Mouse (Mus musculus): ENCODE measurements around the gene Senp7.
"Not testable (repeated sequence)": the region's sequence is repeated elsewhere in the genome, so short reads cannot be mapped to it uniquely, and the experiment has no call there.

Senp7 gene

DNA sequence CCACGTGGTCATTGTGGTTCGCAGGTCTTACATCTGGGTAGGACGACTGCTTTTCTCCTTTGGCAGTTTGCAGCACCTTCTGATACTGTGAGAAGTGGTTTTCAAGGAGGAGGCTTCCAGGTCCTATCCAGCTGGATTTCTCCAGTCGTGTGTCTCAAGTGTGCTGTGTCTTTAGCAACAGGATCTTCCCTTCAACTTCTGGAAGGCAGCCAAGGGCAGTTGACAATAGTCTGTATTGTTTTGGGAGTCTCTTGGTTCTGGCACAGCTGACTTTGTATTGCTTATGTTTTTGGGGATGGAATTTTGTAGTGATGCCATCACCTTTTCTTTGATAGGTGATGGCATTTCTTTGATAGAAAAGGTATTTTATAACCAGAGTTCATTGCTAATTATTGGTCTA lies 86.0 kb downstream of the Senp7 start:
- no peak for DNase-seq (ENCODE audit: low spot score in 2 of 2)

GRCm38 (mm10) chr16:56137672-56138071 lies 89.5 kb downstream of the Senp7 start:
- not testable (repeated sequence) for DNase-seq (ENCODE audit: low spot score in 2 of 2)

- DNase-seq (ENCODE audit: low spot score in 2 of 2) = no peak
Measured at GRCm38 (mm10) chr16:56139921-56140320, 91.8 kb downstream of the Senp7 start.

DNA sequence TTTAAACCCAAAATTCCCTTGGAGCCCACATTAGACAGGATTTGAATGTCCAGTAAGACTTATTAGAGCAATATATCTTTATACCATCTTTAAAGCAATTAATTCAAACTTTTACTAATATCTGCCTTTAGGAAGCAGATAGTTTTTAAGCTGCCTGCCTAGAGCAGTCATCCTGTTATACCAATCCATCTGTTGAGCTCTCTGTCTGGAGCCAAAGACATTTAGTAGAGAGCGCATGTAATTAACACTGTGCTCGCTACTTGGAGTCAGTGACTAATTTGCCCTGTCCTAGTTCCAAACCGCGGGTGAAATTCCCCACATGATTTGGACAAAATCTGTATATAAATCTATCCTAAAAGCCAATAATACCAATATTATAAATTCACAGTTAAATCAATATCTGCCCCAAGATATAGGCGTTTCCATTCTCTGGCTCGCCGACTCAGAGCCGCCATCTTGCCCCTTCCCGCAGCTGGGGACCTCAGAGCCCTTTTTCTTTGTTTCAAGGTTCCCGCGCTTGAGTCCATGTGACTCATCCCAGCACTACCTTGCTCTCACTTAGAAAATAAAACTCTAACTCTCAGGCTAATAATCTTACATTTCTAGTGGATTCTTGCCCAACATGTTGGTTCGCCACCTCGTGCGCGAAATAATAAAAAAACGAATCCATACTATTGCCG lies 96.9 kb downstream of the Senp7 start:
- DNase-seq (ENCODE audit: low spot score in 2 of 2) = no peak

- DNase-seq (ENCODE audit: low spot score in 2 of 2) = no peak
Measured at GRCm38 (mm10) chr16:56147679-56148078, 99.5 kb downstream of the Senp7 start.

- no peak for DNase-seq (ENCODE audit: low spot score in 2 of 2)
Measured at GRCm38 (mm10) chr16:56163466-56163865, 115.3 kb downstream of the Senp7 start.

DNA sequence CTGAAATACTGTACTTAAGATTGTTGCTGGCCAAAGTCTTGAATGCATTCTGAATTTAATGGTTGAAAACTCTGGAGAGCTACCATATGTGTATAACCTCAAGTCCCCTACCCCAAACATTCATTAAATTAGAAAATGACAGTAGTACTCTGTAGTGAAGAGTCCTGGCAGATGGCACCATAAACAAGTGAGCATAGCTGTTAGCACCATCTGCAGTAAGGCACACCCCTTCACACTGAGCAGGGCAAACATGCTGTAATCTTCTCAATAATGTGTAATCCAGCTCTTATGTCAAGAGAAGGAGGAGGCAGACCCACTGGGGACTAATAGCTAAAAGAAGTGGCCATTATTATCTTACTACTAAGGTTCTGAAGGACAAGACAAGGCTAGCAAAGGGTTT lies 122.1 kb downstream of the Senp7 start:
- DNase-seq (ENCODE audit: low spot score in 2 of 2) = no peak

DNA sequence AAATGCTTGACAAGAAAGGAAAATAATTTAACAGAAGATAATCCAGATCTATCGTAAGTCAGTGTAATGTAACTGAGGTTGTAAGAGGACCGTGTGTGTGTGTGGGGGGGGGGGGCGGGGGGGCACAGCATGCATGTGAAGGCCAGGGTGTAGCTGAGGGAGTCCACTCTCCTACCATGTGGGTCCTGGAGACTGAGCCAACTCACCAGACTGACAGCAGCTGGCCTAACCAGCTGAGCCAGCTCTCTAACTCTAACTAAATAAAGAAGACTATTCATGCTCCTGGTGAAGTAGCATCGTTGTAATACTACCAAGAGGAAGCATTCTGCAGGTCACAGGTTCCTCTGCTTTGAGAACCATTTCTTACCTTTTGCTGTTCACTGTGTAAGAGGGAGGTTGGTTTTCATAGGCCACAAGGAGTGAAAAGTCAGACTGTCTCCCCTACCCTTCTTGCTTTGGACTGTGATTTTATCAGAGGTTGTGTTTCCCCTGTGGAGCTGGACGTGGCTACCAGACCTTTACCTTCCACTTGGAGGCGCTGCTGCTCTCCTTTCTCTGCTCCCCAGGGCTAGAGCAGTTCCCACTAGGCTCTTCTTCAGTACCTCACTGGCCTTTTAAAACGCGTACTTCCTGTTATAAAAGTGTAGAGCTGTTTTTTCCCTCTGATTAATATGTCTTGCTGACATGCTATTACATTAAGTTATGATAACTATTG lies 127.9 kb downstream of the Senp7 start:
- DNase-seq (ENCODE audit: low spot score in 2 of 2) = no peak

DNA sequence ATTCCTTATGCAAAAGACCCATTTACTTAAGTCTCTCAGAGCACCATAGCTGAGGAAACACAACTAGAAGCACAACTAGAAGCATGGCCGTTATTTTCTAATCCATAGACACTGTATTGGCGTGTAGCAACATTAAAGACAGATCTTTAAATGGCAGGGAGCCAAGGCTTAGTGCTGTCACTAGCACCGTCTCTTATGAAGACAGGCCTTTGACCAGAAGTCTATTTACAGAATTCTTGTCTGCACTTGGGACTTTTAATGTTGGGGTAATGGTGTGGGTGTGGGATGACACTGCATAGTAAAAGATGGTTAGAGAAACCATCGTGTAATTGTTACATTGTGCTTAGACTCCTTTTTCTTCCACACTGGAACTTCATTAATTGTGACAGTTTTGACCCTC lies 138.7 kb downstream of the Senp7 start:
- no peak for DNase-seq (ENCODE audit: low spot score in 2 of 2)

DNA sequence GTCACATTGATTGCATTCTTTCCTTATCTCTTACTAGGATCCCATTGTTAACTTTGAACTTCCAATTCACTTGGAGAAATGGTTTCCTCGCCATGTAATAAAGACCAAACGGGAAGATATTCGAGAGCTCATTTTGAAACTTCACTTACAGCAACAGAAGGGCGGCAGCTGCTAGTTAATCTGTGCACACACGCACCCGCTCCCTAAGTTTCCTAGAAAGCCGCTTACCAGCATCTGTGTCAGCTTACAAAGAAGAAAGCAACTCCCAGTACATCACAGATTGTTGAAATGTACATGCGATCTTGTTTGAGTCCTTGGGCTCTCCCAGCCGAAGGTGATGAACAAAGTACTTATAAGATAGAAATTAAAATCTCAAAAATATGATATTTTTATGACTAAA lies 140.1 kb downstream of the Senp7 start:
- peak; percentile 70 to 77 for DNase-seq (ENCODE audit: low spot score in 2 of 2)

GRCm38 (mm10) chr16:56204051-56204450 lies 155.9 kb downstream of the Senp7 start, which contains the start of gene Impg2:
TSS of gene Impg2 (plus strand) at chr16:56204313.
- DNase-seq (ENCODE audit: low spot score in 2 of 2) = no peak

- DNase-seq (ENCODE audit: low spot score in 2 of 2) = no peak
Measured at GRCm38 (mm10) chr16:56212740-56213139, 164.6 kb downstream of the Senp7 start.

GRCm38 (mm10) chr16:56227686-56228085 lies 179.5 kb downstream of the Senp7 start:
- no peak for DNase-seq (ENCODE audit: low spot score in 2 of 2)

- DNase-seq (ENCODE audit: low spot score in 2 of 2) = no peak
Measured at GRCm38 (mm10) chr16:56229455-56229854, 181.3 kb downstream of the Senp7 start.

DNA sequence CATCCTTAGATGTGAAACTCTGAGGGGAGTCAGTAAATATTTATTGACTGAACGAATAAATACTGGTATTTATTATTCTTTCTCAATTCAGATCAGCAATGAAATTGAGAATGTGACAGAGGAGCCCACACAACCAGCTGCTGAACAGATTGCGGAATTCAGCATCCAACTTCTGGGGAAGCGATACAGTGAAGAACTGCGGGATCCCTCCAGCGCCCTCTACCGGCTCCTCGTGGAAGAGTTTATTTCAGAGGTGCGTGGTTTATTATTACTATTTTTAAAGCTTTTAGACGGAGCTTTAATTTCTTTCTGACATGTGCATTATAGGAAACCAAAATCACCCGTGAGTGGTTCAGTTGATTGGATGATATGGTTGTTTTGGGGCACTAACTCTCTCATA lies 183.2 kb downstream of the Senp7 start:
- peak; percentile 36 to 54 for DNase-seq (ENCODE audit: low spot score in 2 of 2)

GRCm38 (mm10) chr16:56232736-56233135 lies 184.6 kb downstream of the Senp7 start:
- no peak for DNase-seq (ENCODE audit: low spot score in 2 of 2)
